Mouse (Mus musculus) left cerebral cortex, adult 2 months (tissue): ENCODE results near the gene Pde4d. TPM values are rescaled to one million over a fixed set of nuclear protein-coding genes. Genes with fewer than 3 reads are reported as not detected.
A peak's percentile ranks its signal among the peaks of the same experiment; 100 is the strongest.

Experiments used
- DNase-seq, 2 experiments: peaks; one replicate each; pipeline ENCODE4 v3.0.0; 2021 to 2022; ENCODE audit warnings: low spot score in 2 of 2, mixed read lengths in 1 of 2; ENCODE audit errors: extremely low spot score in 1 of 2
- H3K27ac ChIP-seq: fragments of 200-600 bp; 2 replicates; pipeline ENCODE4 v1.8.1; 2022
- H3K4me3 ChIP-seq: fragments of 200-600 bp; 2 replicates; pipeline ENCODE4 v1.8.1; 2022
- CTCF ChIP-seq: fragments of 200-600 bp; IDR thresholded peaks from 2 replicates; pipeline ENCODE4 v1.8.1; 2022; ENCODE audit warnings: antibody characterized with exemption, mild to moderate bottlenecking, moderate library complexity
- intact Hi-C: fragments of 180-260 bp; cut with DNase I; formaldehyde crosslinking; loops from one replicate; pipeline ENCODE4 v1.15.1; 2025
- long read RNA-seq, 2 experiments: library from polyadenylated mRNA; stranded (forward); transcript quantifications; one replicate each; pipeline ENCODE4 v2.0.0; 2021; ENCODE audit warnings: borderline mapping rate in 2 of 2
- total RNA-seq, 2 experiments: library from RNA; stranded (reverse); gene quantifications; 2 replicates each; pipeline ENCODE4 v1.2.3; 2021

Gene Pde4d
- 100 to 1,000 TPM; 116 to 121 TPM for total RNA-seq
- long read RNA-seq, experiment 1, partial matches to known transcripts, result 9 of 24 reads
- long read RNA-seq, experiment 1, other reads (novel, unspliced or antisense), result 9 of 24 reads
- long read RNA-seq, experiment 2, full-length matches to known transcripts, result 5 of 18 reads
- long read RNA-seq, experiment 2, partial matches to known transcripts, result 4 of 18 reads
- long read RNA-seq, experiment 2, other reads (novel, unspliced or antisense), result 9 of 18 reads

DNA sequence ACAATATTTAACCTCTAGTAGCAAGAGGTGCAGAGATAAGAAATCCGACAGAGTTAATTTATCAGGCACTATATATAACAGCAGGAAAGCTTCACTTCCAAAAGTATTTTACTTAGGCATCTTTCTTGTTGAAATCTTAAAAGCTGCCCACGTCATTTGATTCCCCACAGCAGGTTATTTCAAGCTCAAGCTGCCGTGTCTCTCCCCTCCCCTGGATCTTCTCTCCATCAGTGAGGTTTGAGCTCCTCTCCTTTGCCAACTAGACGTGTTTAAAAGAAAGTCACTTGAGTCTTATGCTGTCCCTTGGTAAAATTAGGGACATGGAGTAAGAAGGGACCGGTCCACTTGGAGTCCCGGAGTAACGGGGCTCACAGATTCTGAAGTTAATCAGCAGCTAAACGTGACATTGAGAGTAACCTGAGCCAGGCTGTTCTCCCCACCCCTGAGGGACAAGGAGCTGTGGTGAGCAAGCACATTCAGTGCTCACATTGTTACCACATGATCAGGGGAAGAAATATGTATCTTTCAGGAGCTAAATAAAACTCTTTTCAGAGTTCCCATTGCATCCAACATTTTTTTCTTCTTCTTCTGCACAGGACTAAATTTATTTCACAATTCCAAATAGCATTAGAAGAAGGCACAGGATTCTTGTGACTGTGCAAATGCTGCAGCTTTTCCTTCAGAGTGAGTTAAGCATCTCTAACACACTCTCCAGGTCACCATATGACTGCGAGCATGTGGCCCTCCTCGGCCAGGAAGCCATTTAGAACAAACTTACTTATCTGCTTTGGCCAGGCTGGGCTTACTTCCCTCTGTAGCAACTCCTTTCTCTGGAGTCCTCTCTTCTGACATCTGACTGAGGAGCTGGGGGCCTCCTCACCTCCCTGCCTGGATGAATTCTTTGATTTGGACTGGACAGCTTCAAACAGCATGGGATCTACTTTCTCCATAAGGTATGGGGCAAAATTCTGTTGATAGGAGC, at the start of gene Pde4d:
Gene Pde4d, plus strand, starts transcription at position 833 of the 982 bp plus-strand sequence.
- intact Hi-C loops, result no loop called here
- Histone ChIP-seq H3K4me3 (peak within 1 kb of the TSS; percentile 9; the same call in 1 of the 2 replicates), H3K27ac (peak within 1 kb of the TSS; percentile 34)
- TF ChIP-seq CTCF, result no peak
- peak; percentile 16 to 22 for DNase-seq

DNA sequence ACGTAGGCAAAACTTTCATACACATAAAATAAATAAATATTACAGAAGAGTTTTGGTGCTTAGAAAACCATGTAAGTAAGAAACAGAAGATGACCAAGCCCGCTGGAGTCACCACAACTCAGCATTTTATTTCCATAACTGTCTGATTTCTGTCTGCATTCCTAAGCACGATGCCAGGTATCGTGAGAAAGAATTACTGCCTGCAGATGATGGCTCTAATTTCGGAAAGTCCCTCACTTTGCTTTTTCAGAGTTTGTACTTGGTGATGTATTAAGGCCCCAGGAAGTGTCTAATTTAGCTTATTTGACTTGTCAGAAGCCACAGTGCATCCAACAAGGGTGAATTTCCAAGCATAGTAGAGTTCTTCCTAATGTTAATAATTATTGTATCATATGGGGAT, 46.6 kb upstream of the Pde4d start:
- no peak for DNase-seq
- no peak overlapping the region for H3K27ac ChIP-seq
- no peak overlapping the region for H3K4me3 ChIP-seq
- intact Hi-C loops, result no loop called here
- no peak for TF ChIP-seq CTCF

DNA sequence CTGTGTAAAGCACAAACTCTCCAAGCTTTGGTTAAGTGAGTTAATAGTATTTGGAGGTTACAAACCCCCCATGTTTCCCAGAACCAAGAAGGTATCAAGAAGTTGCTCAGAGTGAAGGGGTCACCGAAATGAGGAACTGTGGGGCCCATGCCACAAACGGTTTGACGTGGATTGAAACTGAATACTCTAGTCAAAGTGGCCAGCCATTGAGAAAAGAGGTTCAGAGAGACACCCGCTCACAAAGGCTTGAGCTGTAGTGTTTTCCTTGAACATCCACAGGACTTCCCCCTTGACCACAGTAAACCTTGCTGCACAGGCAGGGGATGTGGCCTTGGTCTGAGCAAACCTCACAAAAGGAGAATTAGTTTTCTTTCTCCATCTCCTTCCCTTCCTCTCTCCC, 45.4 kb upstream of the Pde4d start:
- intact Hi-C loops, result no loop called here
- no peak for TF ChIP-seq CTCF
- DNase-seq, result no peak
- H3K27ac ChIP-seq, result no peak overlapping the region
- H3K4me3 ChIP-seq, result no peak overlapping the region

DNA sequence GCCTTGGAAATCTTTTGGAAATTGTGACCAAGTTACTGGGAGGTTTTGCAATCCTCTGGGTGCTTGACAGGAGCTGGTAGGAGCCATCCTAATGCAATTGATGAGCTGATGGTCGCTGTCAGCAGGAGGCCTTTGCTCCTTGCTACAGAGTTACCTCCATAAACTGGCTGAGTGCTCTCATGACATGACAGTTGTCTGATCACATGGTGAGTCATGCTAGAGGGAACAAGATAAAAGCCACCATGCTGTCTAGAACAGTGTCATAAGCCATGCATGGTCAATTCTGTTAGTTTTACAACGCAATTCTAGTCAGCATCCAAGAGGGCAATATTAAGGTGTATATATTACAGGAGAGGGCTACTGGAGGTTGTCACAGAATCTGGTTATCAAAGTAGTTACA, 34.3 kb upstream of the Pde4d start:
- TF ChIP-seq CTCF, result no peak
- intact Hi-C loops, result no loop called here
- no peak for DNase-seq
- no peak overlapping the region for H3K4me3 ChIP-seq
- no peak overlapping the region for H3K27ac ChIP-seq

DNA sequence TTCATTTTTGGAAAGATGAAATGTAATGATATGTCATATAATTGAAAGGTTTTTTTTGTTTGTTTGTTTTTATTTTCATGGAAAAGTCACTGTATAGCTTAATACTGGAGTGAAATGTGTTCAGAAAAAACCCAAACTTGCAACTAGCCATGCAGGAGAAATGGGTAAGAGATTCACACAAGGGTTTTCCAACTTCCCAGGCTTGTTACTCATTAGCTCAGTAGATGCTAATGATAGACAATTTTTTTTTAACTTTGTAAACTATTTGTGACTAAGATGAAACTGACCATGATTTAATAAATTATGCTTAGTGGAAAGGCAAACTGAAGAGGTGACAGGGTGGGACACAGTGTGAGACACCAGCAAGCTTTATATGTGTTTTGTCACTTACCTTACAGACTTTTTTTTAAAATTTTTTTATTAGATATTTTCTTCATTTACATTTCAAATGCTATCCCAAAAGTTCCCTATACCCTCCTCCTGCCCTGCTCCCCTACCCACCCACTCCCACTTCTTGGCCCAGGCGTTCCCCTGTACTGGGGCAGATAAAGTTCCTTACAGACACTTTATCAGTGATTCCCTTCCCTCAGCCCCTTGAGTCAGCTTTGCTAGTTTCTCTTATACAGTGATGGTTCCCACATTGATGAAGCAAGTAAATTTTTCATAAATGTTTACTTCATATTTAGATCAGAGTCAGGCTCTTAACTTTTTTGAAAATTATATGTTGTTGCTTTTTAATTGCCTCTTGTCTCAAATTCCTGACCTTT, 30.8 kb upstream of the Pde4d start:
- intact Hi-C loops, result no loop called here
- DNase-seq, result no peak
- TF ChIP-seq CTCF, result no peak
- H3K4me3 ChIP-seq, result no peak overlapping the region
- H3K27ac ChIP-seq, result no peak overlapping the region

DNA sequence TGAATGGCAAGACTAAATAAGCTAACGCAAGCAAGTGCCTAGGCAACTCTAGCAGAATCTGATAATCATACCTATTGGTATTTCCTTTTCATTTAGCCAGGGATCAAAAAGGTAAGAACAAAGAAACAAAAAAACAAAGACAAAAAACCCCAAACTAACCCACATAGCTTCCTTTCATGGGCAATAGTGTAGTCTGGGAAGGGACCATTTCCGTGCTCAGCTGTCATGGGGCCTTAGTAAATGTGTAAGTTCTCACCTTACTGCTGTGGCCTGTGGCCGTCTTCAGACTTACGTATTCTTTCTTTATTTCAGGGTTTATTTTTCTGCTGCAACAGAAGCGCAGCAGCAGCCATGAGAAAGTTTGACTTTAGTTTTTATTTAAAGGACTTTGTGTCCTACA, 23.4 kb upstream of the Pde4d start:
- intact Hi-C loops, result no loop called here

DNA sequence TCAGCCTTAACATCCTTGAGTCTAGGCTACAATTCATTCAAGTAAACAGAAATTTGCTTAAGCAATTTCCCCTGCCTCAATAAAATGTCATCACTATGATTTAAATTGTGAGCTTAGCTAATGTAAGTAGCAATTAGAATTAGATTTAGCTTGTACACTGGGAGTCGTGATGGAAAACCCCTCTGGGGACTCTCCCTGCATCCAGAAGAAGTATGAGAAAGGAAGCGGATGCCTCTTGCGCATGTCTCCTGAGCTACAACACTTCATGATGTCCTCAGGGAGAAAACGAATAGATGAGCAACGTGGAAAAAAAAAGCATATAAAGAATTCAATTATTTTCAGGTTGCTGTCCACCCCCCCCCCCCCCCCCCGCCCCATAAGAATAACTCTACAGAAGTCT, 20.9 kb upstream of the Pde4d start:
- DNase-seq, result no peak
- no peak overlapping the region for H3K4me3 ChIP-seq
- intact Hi-C loops, result no loop called here
- TF ChIP-seq CTCF, result no peak
- no peak overlapping the region for H3K27ac ChIP-seq

More for the DNA sequence above, 23.4 kb upstream of the Pde4d start:
- no peak for TF ChIP-seq CTCF
- no peak for DNase-seq
- no peak overlapping the region for H3K4me3 ChIP-seq
- H3K27ac ChIP-seq, result no peak overlapping the region

DNA sequence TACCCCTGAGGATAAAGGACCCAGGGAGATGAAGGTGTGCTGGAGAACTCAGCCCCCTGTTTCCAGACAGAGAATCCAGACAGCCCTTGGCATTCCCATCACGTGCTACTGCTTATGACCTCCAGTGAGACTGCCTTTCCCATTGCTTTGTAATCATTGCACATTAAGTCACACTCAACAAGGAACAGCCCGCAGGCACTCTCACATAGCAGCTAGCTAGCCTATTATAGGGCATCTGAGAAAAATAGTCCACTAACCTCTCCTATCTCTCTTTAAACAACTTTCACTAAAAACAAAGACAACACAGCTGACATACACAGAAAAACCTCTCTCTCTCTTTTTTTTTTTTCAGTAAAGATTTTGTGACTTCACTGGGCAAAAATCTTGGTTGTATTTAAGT, 20.1 kb upstream of the Pde4d start:
- intact Hi-C loops, result no loop called here
- H3K27ac ChIP-seq, result no peak overlapping the region
- H3K4me3 ChIP-seq, result no peak overlapping the region
- TF ChIP-seq CTCF, result no peak
- DNase-seq, result no peak

DNA sequence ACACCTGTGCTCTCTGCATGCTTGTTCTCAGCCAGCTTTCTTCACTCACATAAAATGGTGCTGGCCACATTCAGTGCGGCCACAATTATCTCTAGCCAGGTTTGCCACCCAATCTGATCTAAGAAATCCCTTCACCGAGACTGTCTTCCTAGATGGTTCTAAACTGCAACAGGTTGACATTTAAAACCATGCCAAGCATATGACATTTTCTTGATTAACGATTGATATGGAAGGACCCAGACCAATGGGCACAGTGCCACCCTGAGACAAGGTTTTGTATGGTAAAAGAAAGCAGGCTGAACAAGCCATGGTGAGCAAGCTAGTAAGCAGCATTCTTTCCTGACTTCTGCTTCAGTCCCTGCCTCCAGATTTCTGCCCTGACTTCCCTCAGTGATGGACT, 18.0 kb upstream of the Pde4d start:
- no peak for TF ChIP-seq CTCF
- intact Hi-C loops, result no loop called here
- Histone ChIP-seq H3K27ac (no peak overlapping the region), H3K4me3 (no peak overlapping the region)
- DNase-seq, result no peak

DNA sequence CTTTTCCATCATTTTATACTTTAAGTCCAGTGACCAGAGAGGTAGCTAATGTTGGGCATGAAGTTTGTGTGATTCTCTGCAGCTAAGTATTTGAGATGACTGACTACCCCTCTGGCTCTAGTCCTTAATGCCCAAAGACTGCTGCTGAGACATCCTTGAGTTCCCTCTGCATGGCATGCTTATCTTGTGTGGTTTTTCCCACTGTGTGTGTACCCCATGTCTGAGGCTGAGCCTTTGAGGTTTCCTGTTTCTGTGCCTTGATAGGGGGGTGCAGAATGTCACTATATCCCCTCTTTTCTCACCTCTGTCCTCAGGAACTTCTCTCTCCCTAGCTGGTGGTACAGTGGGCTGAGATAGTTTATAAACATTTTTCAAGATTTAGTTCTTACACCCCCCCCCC, 14.1 kb upstream of the Pde4d start:
- TF ChIP-seq CTCF, result no peak
- intact Hi-C loops, result no loop called here
- no peak for DNase-seq
- Histone ChIP-seq H3K4me3 (no peak overlapping the region), H3K27ac (no peak overlapping the region)

DNA sequence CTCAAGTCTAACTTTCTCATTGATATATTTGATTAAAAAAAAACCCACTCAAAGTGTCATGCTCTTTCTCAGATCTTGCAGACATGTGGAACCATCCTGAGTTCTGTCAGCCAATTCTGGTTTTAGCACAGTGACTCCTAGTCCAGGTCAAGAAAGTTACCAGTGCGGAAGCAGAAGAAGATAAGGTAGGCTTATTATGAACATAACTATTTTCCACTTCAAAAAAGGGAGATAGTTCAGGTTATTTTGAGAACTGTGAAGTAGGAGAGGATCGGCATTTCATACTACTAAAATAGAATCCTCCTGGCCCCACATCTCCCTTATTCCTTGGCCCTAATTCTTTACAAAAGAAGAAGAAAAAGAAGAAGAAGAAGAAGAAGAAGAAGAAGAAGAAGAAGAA, 12.3 kb upstream of the Pde4d start:
- intact Hi-C loops, result no loop called here
- no peak overlapping the region for H3K4me3 ChIP-seq
- H3K27ac ChIP-seq, result no peak overlapping the region
- no peak for TF ChIP-seq CTCF
- no peak for DNase-seq

DNA sequence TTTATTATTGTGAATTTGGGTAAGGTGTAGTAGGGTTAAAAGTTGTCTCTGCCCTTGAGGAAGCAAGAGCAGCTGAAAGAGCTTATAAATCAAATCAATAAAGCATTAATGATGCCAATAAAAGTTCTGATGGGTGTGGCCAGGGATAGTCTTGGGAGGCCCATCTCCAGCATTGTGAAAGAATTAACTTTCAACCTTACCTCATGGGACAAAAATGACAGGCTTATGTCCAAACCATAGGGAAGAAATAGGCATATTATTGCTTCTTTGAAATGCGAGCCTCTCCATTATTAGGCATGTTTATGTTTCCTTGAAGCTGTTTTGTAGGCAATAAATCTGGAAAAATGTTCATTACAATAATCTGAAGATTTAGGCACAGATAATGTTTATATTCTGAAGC, 10.7 kb upstream of the Pde4d start:
- intact Hi-C loops, result no loop called here
- H3K4me3 ChIP-seq, result no peak overlapping the region
- H3K27ac ChIP-seq, result no peak overlapping the region
- no peak for TF ChIP-seq CTCF
- no peak for DNase-seq
